Mouse (Mus musculus): ENCODE measurements around the gene Akap11.

Akap11 gene

GRCm38 (mm10) chr14:78528461-78529425 lies 7.9 kb downstream of the Akap11 start:
- no peak for DNase-seq (ENCODE audit: low spot score in 2 of 2)

GRCm38 (mm10) chr14:78526907-78527306 lies 9.7 kb downstream of the Akap11 start:
- DNase-seq (ENCODE audit: low spot score in 2 of 2) = no peak

- no peak for DNase-seq (ENCODE audit: low spot score in 2 of 2)
These were observed 10.1 kb downstream of the Akap11 start for GRCm38 (mm10) chr14:78526475-78526874.

GRCm38 (mm10) chr14:78525611-78526457 lies 10.8 kb downstream of the Akap11 start:
- no peak for DNase-seq (ENCODE audit: low spot score in 2 of 2)

- DNase-seq (ENCODE audit: low spot score in 2 of 2) = no peak
These were observed 11.5 kb downstream of the Akap11 start for GRCm38 (mm10) chr14:78525059-78525458.

GRCm38 (mm10) chr14:78510713-78511112 lies 25.9 kb downstream of the Akap11 start:
- DNase-seq (ENCODE audit: low spot score in 2 of 2) = no peak

- no peak for DNase-seq (ENCODE audit: low spot score in 2 of 2)
These were observed 26.8 kb downstream of the Akap11 start for GRCm38 (mm10) chr14:78509791-78510190.

- no peak for DNase-seq (ENCODE audit: low spot score in 2 of 2)
These were observed 36.0 kb downstream of the Akap11 start for GRCm38 (mm10) chr14:78500578-78500977.

- DNase-seq (ENCODE audit: low spot score in 2 of 2) = no peak
These were observed 39.9 kb downstream of the Akap11 start for GRCm38 (mm10) chr14:78496691-78497090.

- DNase-seq (ENCODE audit: low spot score in 2 of 2) = no peak
These were observed 41.4 kb downstream of the Akap11 start for GRCm38 (mm10) chr14:78495241-78495640.

GRCm38 (mm10) chr14:78492602-78493001 lies 44.0 kb downstream of the Akap11 start:
- DNase-seq (ENCODE audit: low spot score in 2 of 2) = no peak

GRCm38 (mm10) chr14:78491432-78491831 lies 45.2 kb downstream of the Akap11 start:
- DNase-seq (ENCODE audit: low spot score in 2 of 2) = no peak

- peak in 1 of 2 experiments; percentile 26 for DNase-seq (ENCODE audit: low spot score in 2 of 2)
These were observed 54.0 kb downstream of the Akap11 start for GRCm38 (mm10) chr14:78482385-78483231.

GRCm38 (mm10) chr14:78474058-78474457 lies 62.5 kb downstream of the Akap11 start:
- no peak for DNase-seq (ENCODE audit: low spot score in 2 of 2)

- DNase-seq (ENCODE audit: low spot score in 2 of 2) = no peak
These were observed 65.9 kb downstream of the Akap11 start for GRCm38 (mm10) chr14:78470714-78471113.

GRCm38 (mm10) chr14:78468991-78469390 lies 67.6 kb downstream of the Akap11 start:
- no peak for DNase-seq (ENCODE audit: low spot score in 2 of 2)

- DNase-seq (ENCODE audit: low spot score in 2 of 2) = no peak
These were observed 68.6 kb downstream of the Akap11 start for GRCm38 (mm10) chr14:78467994-78468393.

- no peak for DNase-seq (ENCODE audit: low spot score in 2 of 2)
These were observed 72.3 kb downstream of the Akap11 start for GRCm38 (mm10) chr14:78464353-78464752.

- no peak for DNase-seq (ENCODE audit: low spot score in 2 of 2)
These were observed 77.5 kb downstream of the Akap11 start for GRCm38 (mm10) chr14:78459121-78459520.

- no peak for DNase-seq (ENCODE audit: low spot score in 2 of 2)
These were observed 77.9 kb downstream of the Akap11 start for GRCm38 (mm10) chr14:78458705-78459104.

GRCm38 (mm10) chr14:78454970-78455369 lies 81.6 kb downstream of the Akap11 start:
- DNase-seq (ENCODE audit: low spot score in 2 of 2) = no peak

Measured in urinary bladder, postnatal 36 days (tissue).